Mouse (Mus musculus) erythroblast, adult 5-6 weeks (primary cell): ENCODE data around the gene Olfm3. TPM values are rescaled to one million over a fixed set of nuclear protein-coding genes. Genes with fewer than 3 reads are reported as not detected.

Source experiments
- ATAC-seq: replicated peaks from 2 replicates; pipeline ENCODE4 v1.8.0; 2016; ENCODE audit warnings: moderate number of reproducible peaks, mild to moderate bottlenecking, moderate TSS enrichment, inconsistent platforms; ENCODE audit not compliant: poor library complexity, low FRiP score, severe bottlenecking
- total RNA-seq, 2 experiments: library from RNA; stranded (forward) in 1 of 2; stranded (reverse) in 1 of 2; fragments of 150-400 nt in 1 of 2; fragments of 200-764, 138-1000 nt in 1 of 2; gene quantifications; 2 replicates each; pipeline versions ENCODE4 v1.2.3 to v1.2.4; 2015 to 2017; ENCODE audit warnings: low replicate concordance in 2 of 2

The Olfm3 gene
- total RNA-seq (2015; ENCODE audit: low replicate concordance) (not detected in 2 replicates), total RNA-seq (2017; ENCODE audit: low replicate concordance) (not detected in 2 replicates)

DNA sequence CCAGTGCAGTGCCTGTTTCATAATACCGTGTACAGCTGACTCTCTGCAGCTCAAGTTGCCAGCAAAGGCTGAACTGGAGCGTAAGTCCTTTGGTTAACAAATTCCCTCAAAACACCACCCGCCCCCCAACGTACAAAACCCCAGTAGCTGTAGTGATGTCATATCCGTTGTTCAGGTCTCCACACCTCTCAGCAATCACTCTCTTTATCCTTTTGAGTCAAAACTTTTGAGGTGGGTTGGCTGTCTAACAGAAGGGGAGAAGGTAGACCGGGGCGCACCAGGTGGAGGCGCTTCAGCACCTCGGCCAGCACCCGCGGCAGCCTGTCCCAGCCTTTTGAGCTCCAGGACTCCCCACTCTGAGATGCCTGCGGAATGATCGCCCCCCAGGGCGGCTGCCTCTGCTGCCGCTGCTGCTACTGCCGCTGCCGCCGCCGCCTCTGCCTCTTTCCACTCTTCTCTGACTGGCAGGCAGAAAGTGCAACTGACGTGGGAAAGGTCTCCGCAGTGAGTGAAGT, at the start of gene Olfm3:
TSS of gene Olfm3 (plus strand) at position 155 of the 515 bp plus-strand sequence.
- no peak for ATAC-seq

DNA sequence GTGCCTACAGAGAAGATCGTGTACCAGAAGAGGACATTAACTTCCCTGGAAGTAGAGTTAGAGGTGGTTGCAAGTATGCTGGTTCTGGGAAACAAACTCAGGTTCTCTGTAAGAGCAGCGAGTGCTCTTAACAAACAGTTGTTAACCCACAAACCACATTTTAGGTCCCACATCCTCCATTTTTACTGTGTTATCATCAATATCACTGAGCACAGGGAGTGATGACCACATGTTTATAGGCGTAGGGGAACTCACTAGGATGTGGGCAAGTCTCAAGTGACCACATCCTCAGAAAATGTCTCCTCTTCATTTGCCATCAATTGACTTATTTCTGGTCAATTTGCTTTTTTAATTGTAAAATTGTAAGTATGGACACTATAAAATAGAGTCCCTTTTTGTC, 14.1 kb upstream of the Olfm3 start:
- ATAC-seq = no peak

DNA sequence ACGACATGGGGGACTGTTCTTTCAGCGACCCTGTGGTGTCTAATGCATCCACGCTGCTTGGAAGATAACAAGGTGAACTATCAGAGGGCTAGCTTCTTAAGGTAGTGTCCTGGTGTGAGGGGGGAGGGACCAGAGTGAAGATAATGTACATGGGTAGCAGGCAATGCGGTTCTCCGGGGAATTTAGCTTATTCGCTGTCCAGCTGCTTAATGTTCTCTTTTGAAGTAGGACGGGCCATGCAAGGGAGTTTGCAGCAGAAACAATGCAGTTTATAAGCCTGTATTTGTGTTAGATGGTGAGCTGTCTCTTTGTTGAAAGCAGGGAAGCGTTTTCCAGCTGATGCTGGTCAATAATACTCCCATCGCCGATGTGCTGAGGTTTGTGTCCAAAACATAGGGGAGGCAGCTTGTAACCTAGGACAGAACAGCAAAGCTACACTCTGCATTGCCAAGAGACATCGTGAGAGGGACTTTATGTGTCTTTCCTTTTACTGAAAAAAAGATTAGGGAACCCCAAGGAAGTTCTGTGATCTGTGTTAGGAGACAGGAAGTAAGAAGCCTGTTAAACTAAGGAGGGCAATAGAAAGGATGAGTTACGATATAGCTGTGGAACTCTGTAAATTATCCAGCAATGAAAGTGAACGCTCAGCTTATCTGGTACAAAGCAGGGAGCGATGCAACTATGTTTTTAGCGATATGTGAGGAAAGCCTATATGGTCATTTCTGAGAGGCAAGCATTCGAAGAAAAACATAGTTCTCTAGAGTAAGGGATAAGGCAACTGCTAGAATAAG, 950 bp downstream of the Olfm3 start:
- no peak for ATAC-seq

GRCm38 (mm10) chr3:114907537-114907936, 3.7 kb downstream of the Olfm3 start:
- no peak for ATAC-seq

GRCm38 (mm10) chr3:114908846-114909245, 5.0 kb downstream of the Olfm3 start:
- no peak for ATAC-seq

DNA sequence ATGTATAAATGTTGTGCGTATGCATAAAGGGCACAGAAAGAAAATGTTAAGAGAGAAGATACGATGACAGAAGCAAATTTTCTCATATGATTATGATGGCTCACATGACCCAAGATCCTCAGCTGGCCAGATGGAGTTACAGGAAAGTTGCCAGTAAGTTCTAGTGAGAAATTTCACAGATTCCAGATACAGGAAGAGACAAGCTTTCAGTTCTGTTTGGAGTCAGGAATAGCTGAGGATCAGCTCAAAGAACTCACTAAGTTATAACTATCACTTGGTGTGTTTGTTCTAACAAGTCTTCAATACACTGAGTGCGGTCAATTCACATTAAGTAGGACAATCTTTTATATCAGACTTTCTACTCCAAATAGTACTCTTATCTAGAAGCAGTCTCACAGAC, 16.2 kb downstream of the Olfm3 start:
- ATAC-seq = no peak

DNA sequence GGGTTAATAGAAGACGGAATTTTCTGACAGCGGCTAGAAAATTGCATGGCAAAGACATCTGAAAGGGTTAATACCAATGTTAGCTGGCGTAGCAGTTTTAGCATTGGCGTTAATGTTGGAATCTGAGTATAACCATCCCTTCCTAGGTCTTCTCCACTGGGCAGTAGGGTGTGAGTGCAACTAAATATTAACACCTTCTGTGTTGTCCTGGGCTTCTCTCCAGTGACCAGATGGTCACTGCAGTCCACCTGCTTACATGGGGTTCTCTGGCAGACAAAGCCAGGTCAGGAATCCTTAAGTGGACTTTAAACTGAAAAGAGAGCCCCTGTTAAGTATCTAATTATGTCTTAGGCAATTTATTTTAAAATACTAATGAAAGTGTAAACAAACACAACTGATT, 25.7 kb downstream of the Olfm3 start:
- ATAC-seq = no peak

DNA sequence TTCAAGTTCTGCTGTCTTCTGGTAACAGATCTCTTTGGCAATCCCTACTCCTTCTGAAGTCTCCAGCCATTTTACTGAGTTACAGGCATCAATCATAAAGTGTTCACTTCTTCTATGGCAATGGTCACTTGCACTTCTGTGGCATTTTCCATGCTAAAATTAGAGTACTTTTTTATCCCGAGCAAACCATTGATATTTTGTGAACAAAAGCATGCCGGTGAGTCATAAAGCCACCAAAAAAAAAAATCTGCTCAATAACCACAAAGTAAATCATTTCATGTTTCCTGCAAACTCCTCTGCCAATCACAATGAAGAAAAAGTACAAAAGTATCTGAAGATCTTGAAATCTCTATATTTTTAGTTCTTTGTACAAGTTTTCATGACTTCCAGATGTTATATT, 26.5 kb downstream of the Olfm3 start:
- no peak for ATAC-seq

GRCm38 (mm10) chr3:114930796-114931195, 26.9 kb downstream of the Olfm3 start:
- ATAC-seq = no peak

DNA sequence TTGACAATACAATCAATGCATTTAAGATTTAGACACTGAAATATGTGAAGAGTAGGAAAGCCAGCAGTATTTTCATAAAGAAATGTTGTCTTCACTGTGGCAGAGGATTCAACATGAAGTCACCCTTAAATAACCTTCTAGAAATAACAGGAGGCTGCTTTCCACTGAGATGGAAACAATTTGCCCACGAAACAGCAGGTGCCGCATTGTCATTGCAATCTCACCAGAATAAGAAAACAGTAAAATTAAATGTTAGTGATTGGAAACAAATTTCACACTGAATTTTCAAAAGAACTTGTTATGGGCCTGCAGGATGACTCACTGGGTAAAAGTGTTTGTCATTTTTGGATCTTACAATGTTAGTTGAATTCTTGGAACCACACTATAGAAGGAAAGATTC, 29.0 kb downstream of the Olfm3 start:
- ATAC-seq = no peak

GRCm38 (mm10) chr3:114954904-114955303, 51.0 kb downstream of the Olfm3 start:
- no peak for ATAC-seq

DNA sequence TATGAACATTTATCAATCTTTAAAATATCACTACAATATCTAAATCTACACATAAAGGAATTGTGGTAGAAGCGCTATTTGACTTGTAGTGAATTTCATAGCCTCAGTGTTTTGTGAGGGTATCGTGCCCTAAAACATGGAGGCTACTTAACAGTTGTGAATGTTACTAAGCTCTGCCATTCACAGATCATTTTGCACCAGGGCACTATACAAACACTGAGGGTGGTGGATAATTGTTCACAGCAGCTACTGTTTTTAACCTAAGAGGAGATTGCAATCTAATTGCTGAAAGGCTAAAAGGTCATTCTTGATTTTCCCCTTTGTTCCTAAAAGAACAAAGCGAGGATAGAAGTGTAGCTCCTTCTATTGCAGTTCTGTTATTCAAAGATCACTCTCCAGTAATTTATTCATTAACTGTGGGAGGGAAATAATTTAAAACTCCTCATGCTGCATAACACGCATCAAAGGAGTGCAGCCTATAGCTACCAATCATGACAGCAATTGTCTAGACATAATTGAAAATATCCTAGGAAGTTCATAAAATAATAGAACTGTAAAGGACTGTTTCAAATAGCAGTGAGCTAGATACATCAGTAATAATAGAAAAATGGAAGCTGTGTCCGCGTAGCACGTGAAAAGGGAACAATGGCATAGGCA, 55.6 kb downstream of the Olfm3 start:
- ATAC-seq = no peak

DNA sequence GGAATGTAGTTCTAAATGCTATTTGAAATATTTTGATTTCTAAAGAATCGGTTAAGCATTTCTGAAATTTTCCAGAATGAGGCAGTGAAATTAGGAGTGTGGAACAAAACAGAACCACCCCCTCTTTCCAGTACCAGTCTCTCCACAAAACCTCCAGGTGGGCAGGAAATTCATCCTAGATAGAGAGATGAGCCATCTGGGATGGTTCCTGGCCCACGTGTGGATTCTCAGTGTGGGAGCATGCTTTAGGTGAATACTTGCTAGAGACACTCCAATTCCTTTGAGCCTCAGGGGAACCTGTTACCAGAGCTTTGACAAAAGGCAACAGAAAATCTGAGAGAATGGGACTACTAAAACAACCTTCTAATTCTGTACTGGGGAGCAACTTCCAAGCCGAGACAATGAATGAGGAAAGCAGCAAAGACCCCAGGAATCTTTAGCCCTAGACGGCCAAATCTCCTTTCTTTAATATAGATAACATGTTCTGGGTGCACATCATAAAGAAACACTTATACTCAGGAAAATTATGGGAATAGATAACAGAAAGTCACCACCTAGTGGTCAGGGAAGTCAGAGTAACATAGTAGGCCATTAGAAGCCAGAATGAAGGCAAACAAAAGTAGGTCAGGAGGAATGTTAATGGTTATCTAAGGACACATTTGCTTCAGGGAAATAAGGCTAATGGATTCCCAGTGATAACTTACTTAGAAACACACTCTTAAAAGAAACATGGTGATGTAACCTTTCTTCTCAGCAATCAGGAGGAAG, 58.6 kb downstream of the Olfm3 start:
- no peak for ATAC-seq

DNA sequence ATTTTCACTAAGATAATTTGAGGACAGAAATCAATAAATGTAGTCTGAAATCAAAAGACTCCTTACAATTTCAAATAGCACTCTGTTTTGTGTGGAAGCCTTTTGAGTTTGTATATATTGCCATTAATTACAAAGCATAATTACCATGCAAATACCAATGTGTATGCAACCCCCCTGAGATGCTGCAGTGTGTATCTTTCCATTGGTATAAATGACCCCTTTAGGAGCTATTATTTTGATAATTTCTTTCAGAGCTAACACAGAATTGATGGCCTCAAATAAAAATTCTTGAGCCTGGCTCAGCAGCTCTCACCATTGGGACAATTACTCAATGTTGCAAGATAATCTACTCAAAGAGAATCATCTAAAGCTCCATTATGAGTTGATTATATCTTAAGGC, 67.3 kb downstream of the Olfm3 start:
- ATAC-seq = no peak

DNA sequence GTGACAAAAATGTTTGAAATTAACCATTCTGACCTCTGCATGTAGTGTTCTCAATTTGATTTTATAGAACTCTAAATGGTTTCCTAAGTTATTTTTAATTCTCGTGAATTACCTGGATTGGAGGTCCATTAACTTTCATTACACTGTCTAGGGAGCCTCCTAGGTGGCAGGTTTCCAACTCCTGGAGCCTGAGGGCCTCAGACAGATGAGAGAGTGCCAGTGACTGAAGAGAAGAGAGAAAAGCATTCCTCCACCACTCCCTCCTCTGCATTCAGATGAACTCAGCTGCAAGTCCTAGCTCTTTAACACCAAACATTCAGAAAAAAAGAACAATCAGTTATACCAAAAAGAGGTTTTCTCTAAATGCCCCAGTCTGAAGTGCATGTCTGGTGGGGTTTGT, 68.6 kb downstream of the Olfm3 start:
- ATAC-seq = no peak

- no peak for ATAC-seq
Observed at GRCm38 (mm10) chr3:114990828-114991227, 87.0 kb downstream of the Olfm3 start.

DNA sequence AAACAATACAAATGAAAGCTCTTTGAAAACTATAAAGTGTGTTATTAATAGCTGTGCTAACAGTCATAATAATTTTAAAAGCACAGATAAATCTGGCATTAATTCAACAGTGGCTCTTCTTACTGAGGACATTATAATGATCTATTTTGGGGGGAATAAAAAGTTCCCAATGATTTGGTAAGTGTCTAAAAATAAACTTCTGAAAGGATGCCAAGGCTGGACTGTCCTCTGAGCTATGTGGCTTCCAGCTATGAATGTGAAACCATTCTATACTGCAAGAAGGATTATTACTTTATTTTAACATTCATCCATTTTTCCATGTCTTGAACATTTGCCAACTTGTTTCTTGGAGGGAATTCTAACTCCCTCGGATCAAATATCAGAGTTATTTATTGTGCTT, 92.1 kb downstream of the Olfm3 start:
- no peak for ATAC-seq

- ATAC-seq = no peak
Observed at GRCm38 (mm10) chr3:115027560-115027959, 123.7 kb downstream of the Olfm3 start.

DNA sequence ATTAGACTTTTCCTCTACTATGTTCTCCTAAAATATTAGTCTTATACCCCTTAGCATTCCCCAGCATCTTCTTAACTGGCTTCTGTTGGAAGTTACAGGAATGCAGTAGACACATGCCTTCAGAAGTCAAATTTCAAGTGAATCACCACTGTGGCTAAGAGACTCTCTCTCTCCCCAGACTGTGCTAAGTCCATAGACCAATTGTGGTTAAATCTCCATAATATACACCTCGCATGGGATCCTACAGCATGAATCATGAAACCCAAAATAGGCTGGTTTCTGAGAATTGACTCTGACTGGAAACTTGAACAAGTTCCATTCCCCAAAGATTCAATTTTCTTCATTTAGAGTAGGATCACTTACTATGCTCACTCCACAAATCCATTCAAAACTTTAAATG, 124.2 kb downstream of the Olfm3 start:
- ATAC-seq = no peak

GRCm38 (mm10) chr3:115028611-115029010, 124.7 kb downstream of the Olfm3 start:
- ATAC-seq = no peak
